Mouse (Mus musculus): ENCODE data around the gene Sco1. TPM values are rescaled to one million over a fixed set of nuclear protein-coding genes. Genes with fewer than 3 reads are reported as not detected.
"Not testable (repeated sequence)": the region's sequence is repeated elsewhere in the genome, so short reads cannot be mapped to it uniquely, and the experiment has no call there.

Gene Sco1
- polyA plus RNA-seq, 1 experiment from 2014 or later, result 16.5 TPM

DNA sequence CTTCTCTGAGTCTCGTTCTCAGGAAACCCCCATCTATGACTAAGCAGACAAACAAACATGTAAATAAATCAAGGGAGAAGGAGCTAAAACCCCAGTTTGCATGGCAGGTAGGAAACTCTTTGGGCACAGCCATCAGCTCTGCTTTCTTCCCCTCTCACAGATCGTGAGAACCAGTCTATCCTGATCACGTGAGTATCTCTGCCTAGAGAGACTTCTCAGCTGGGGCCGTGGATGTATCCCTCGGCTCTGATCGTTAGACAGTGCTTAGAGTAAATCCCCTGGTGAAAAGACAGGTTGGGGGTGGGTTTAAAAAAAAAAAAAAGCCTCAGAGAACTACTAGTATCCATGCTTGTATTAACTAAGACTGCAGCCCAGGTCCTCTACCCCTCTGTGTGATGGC is 30.8 kb downstream of the Sco1 start:
- WGBS, result 67% methylated on average over 6 of the region's 6 CpGs
- H3K4me1 ChIP-seq (ENCODE audit: control insufficient read depth, insufficient read depth, low read length), result 0 out of 2 replicates have a peak, but pooled peaks cover 3% of the 10 kb centered on the region

DNA sequence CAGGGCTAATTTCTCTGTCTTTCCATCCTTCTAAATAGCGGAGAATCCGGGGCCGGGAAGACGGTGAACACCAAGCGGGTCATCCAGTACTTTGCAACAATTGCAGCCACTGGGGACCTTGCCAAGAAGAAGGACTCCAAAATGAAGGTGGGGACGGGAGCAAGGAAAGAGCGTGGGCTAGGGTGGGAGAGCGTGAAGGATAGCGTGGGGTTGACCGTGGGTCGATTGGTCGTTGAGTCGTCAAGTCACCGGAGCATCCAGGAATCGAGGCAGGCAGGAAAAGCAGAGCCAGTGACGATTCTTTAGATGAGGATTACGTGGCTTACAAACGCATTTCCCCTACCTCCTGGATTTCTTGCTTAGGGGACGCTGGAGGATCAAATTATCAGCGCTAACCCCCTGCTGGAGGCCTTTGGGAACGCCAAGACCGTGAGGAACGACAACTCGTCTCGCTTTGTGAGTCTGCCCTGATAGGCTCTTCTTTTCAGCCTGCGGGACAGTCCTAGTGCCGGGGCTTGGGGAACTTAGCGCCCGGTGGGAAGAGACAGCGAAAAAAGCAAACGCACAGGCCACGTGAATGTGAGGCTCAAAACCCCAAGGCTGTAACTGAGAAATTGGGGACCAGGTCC is 31.4 kb downstream of the Sco1 start:
- Histone ChIP-seq H3K4me2 (replicated peaks; ENCODE audit: low read depth, low read length) (no peak overlapping the region), H3K36me3 (ENCODE audit: control insufficient read depth, insufficient read depth, low read length) (no peaks in the 10 kb centered on the region), H3K4me3 (ENCODE audit: low read depth, low read length) (no peak overlapping the region), H3K27ac (ENCODE audit: low read length) (no peak overlapping the region), H3K9me3 (ENCODE audit: control insufficient read depth, low read depth, low read length) (no peaks in the 10 kb centered on the region), H3K27me3 (ENCODE audit: control insufficient read depth, insufficient read depth, low read length) (0 out of 2 replicates have a peak, but pooled peaks cover 2% of the 10 kb centered on the region), H3K9ac (replicated peaks; ENCODE audit: low read depth, low read length) (no peak overlapping the region), H3K4me1 (ENCODE audit: control insufficient read depth, insufficient read depth, low read length) (0 out of 2 replicates have a peak, but pooled peaks cover 3% of the 10 kb centered on the region)
- WGBS, result 38% methylated on average over 32 of the region's 32 CpGs
- no peak for ATAC-seq (ENCODE audit: insufficient number of reproducible peaks, insufficient read depth, low FRiP score, low read depth)

More for the DNA sequence above, 30.8 kb downstream of the Sco1 start:
- Histone ChIP-seq H3K4me2 (replicated peaks; ENCODE audit: low read depth, low read length) (no peak overlapping the region), H3K27me3 (ENCODE audit: control insufficient read depth, insufficient read depth, low read length) (0 out of 2 replicates have a peak, but pooled peaks cover 2% of the 10 kb centered on the region), H3K9ac (replicated peaks; ENCODE audit: low read depth, low read length) (no peak overlapping the region), H3K36me3 (ENCODE audit: control insufficient read depth, insufficient read depth, low read length) (no peaks in the 10 kb centered on the region), H3K27ac (ENCODE audit: low read length) (no peak overlapping the region), H3K9me3 (ENCODE audit: control insufficient read depth, low read depth, low read length) (no peaks in the 10 kb centered on the region), H3K4me3 (ENCODE audit: low read depth, low read length) (no peak overlapping the region)
- ATAC-seq (ENCODE audit: insufficient number of reproducible peaks, insufficient read depth, low FRiP score, low read depth), result no peak

DNA sequence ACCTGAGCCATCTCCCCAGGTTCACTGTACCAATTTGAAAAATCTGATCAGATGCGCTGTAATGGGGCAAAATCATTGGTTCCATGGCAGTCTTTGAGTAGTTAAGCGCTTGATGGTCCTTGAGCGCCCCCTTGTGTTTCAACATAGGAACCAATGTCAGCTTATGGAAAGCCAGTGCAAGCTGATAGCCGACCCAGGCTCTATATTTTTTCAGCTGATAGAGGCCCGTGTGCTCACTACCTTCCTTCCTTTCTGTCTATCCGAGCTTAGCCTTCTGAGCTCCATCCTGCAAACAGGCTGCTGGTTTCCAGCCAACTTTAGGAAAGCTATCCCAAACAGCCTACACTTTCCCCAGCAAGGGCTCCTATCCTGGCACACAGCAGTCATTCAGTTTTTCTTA is 33.0 kb downstream of the Sco1 start:
- H3K4me1 ChIP-seq (ENCODE audit: control insufficient read depth, insufficient read depth, low read length), result 0 out of 2 replicates have a peak, but pooled peaks cover 3% of the 10 kb centered on the region
- H3K4me3 ChIP-seq (ENCODE audit: low read depth, low read length), result no peak overlapping the region
- no peak overlapping the region for H3K4me2 ChIP-seq (replicated peaks; ENCODE audit: low read depth, low read length)
- WGBS, result 6% methylated on average over 6 of the region's 6 CpGs
- no peaks in the 10 kb centered on the region for H3K9me3 ChIP-seq (ENCODE audit: control insufficient read depth, low read depth, low read length)
- 0 out of 2 replicates have a peak, but pooled peaks have one; percentile 15 for ATAC-seq (ENCODE audit: insufficient number of reproducible peaks, insufficient read depth, low FRiP score, low read depth)
- no peak overlapping the region for H3K27ac ChIP-seq (ENCODE audit: low read length)
- 0 out of 2 replicates have a peak, but pooled peaks cover 2% of the 10 kb centered on the region for H3K27me3 ChIP-seq (ENCODE audit: control insufficient read depth, insufficient read depth, low read length)
- H3K36me3 ChIP-seq (ENCODE audit: control insufficient read depth, insufficient read depth, low read length), result no peaks in the 10 kb centered on the region
- no peak overlapping the region; the same call in 1 of the 2 replicates for H3K9ac ChIP-seq (replicated peaks; ENCODE audit: low read depth, low read length)

DNA sequence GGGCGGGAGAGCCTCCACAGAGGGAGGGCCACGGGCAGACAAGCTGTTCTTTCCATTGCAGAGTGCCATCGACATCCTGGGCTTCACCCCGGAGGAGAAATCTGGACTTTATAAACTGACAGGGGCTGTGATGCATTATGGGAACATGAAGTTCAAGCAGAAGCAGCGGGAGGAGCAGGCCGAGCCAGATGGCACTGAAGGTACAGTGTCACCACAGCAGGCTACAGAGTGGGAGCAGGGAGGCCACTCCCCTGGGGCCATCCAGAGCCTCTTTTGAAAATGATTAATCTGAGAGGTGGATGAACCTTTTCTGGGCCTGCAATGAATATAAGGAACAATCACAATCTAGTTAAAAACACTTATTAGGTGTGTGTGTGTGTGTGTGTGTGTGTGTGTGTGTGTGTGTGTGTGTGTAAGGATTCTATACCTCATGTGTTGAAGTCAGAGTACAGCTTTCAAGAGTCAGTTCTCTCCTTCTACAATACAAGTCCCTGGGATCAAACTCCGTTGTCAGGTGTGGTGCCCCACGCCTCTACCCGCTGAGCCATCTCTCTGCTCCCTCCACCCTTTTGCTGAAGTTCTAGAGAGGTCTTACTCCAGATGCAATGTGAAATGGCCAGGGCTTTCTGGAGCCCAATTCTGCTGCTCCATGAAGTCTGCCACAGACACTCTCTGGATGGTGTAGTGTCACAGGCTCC is 34.1 kb downstream of the Sco1 start:
- no peaks in the 10 kb centered on the region for H3K36me3 ChIP-seq (ENCODE audit: control insufficient read depth, insufficient read depth, low read length)
- no peak overlapping the region for H3K27ac ChIP-seq (ENCODE audit: low read length)
- no peak overlapping the region for H3K9ac ChIP-seq (replicated peaks; ENCODE audit: low read depth, low read length)
- 0 out of 2 replicates have a peak, but pooled peaks cover 2% of the 10 kb centered on the region for H3K27me3 ChIP-seq (ENCODE audit: control insufficient read depth, insufficient read depth, low read length)
- no peak overlapping the region for H3K4me3 ChIP-seq (ENCODE audit: low read depth, low read length)
- H3K4me2 ChIP-seq (replicated peaks; ENCODE audit: low read depth, low read length), result no peak overlapping the region
- WGBS, result 42% methylated on average over 9 of the region's 9 CpGs
- no peaks in the 10 kb centered on the region for H3K9me3 ChIP-seq (ENCODE audit: control insufficient read depth, low read depth, low read length)
- ATAC-seq (ENCODE audit: insufficient number of reproducible peaks, insufficient read depth, low FRiP score, low read depth), result no peak
- H3K4me1 ChIP-seq (ENCODE audit: control insufficient read depth, insufficient read depth, low read length), result no peaks in the 10 kb centered on the region

DNA sequence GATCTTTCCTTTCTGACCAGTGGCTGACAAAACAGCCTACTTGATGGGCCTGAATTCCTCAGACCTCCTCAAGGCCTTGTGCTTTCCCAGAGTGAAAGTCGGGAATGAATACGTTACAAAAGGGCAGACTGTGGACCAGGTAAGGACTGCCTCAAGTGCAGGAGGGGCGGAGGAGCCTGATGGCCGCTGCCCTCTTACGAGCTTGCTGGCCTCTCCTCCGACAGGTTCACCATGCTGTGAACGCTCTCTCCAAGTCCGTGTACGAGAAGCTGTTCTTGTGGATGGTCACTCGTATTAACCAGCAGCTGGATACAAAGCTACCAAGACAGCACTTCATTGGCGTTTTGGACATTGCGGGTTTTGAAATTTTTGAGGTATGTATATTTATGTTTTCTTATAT is 34.8 kb downstream of the Sco1 start:
- WGBS, result 84% methylated on average over 12 of the region's 12 CpGs
- no peak overlapping the region for H3K27ac ChIP-seq (ENCODE audit: low read length)
- H3K4me2 ChIP-seq (replicated peaks; ENCODE audit: low read depth, low read length), result no peak overlapping the region
- no peaks in the 10 kb centered on the region for H3K9me3 ChIP-seq (ENCODE audit: control insufficient read depth, low read depth, low read length)
- no peak overlapping the region for H3K9ac ChIP-seq (replicated peaks; ENCODE audit: low read depth, low read length)
- H3K4me1 ChIP-seq (ENCODE audit: control insufficient read depth, insufficient read depth, low read length), result no peaks in the 10 kb centered on the region
- H3K36me3 ChIP-seq (ENCODE audit: control insufficient read depth, insufficient read depth, low read length), result no peaks in the 10 kb centered on the region
- no peak overlapping the region for H3K4me3 ChIP-seq (ENCODE audit: low read depth, low read length)
- 0 out of 2 replicates have a peak, but pooled peaks cover 2% of the 10 kb centered on the region for H3K27me3 ChIP-seq (ENCODE audit: control insufficient read depth, insufficient read depth, low read length)
- no peak for ATAC-seq (ENCODE audit: insufficient number of reproducible peaks, insufficient read depth, low FRiP score, low read depth)

DNA sequence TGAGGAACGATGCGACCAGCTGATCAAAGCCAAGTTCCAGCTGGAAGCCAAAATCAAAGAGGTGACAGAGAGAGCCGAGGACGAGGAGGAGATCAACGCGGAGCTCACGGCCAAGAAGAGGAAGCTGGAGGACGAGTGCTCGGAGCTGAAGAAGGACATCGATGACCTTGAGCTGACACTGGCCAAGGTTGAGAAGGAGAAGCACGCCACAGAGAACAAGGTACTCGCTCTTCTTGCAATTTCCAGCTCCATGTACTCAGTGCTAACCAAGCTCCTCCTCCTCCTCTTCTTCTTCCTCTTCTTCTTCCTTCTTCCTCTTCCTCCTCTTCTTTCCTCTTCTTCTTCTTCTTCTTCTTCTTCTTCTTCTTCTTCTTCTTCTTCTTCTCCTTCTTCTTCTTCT is 39.9 kb downstream of the Sco1 start:
- ATAC-seq (ENCODE audit: insufficient number of reproducible peaks, insufficient read depth, low FRiP score, low read depth); H3K4me1 ChIP-seq (ENCODE audit: control insufficient read depth, insufficient read depth, low read length); H3K36me3 ChIP-seq (ENCODE audit: control insufficient read depth, insufficient read depth, low read length); H3K9ac ChIP-seq (replicated peaks; ENCODE audit: low read depth, low read length); H3K27ac ChIP-seq (ENCODE audit: low read length); H3K4me2 ChIP-seq (replicated peaks; ENCODE audit: low read depth, low read length); H3K9me3 ChIP-seq (ENCODE audit: control insufficient read depth, low read depth, low read length); H3K27me3 ChIP-seq (ENCODE audit: control insufficient read depth, insufficient read depth, low read length); H3K4me3 ChIP-seq (ENCODE audit: low read depth, low read length): not testable (repeated sequence)
- 86% methylated on average over 12 of the region's 12 CpGs for WGBS

DNA sequence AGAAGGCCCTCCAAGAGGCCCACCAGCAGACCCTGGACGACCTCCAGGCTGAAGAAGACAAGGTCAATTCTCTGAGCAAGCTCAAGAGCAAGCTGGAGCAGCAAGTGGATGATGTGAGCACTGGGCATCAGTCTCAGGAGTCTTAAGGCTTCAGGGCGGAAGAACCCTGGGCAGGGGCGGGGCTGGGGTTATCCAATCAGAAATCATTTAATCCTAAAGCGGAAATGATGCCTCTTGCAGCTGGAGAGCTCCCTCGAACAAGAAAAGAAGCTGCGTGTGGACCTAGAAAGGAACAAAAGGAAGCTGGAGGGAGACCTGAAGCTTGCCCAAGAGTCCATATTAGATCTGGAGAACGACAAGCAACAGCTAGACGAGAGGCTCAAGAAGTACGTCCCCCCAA is 40.7 kb downstream of the Sco1 start:
- Histone ChIP-seq H3K9ac (replicated peaks; ENCODE audit: low read depth, low read length) (no peak overlapping the region), H3K36me3 (ENCODE audit: control insufficient read depth, insufficient read depth, low read length) (no peaks in the 10 kb centered on the region), H3K4me1 (ENCODE audit: control insufficient read depth, insufficient read depth, low read length) (no peaks in the 10 kb centered on the region), H3K27me3 (ENCODE audit: control insufficient read depth, insufficient read depth, low read length) (no peaks in the 10 kb centered on the region), H3K9me3 (ENCODE audit: control insufficient read depth, low read depth, low read length) (no peaks in the 10 kb centered on the region), H3K27ac (ENCODE audit: low read length) (no peak overlapping the region), H3K4me3 (ENCODE audit: low read depth, low read length) (no peak overlapping the region), H3K4me2 (replicated peaks; ENCODE audit: low read depth, low read length) (no peak overlapping the region)
- no peak for ATAC-seq (ENCODE audit: insufficient number of reproducible peaks, insufficient read depth, low FRiP score, low read depth)
- 75% methylated on average over 9 of the region's 9 CpGs for WGBS

DNA sequence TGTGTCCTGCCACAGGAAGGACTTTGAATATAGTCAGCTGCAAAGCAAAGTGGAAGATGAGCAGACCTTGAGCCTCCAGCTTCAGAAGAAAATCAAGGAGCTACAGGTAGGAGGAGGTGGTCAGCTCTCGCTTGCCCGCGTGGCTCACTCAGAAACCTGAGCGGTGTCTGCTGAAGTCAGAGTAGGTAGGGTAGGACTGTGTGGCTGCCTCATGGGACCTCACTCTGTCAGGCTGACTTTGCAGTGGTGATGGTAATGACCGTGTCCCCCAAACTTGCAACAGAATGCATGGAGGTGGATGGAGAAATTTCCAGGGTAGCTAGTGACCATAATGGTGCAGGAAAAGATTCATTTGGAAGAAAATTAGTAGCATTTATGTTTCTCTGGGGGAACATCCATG is 41.2 kb downstream of the Sco1 start:
- H3K27me3 ChIP-seq (ENCODE audit: control insufficient read depth, insufficient read depth, low read length), result no peaks in the 10 kb centered on the region
- no peak for ATAC-seq (ENCODE audit: insufficient number of reproducible peaks, insufficient read depth, low FRiP score, low read depth)
- H3K4me2 ChIP-seq (replicated peaks; ENCODE audit: low read depth, low read length), result no peak overlapping the region
- no peak overlapping the region for H3K9ac ChIP-seq (replicated peaks; ENCODE audit: low read depth, low read length)
- H3K36me3 ChIP-seq (ENCODE audit: control insufficient read depth, insufficient read depth, low read length), result no peaks in the 10 kb centered on the region
- 93% methylated on average over 5 of the region's 5 CpGs for WGBS
- H3K27ac ChIP-seq (ENCODE audit: low read length), result no peak overlapping the region
- H3K4me1 ChIP-seq (ENCODE audit: control insufficient read depth, insufficient read depth, low read length), result no peaks in the 10 kb centered on the region
- no peaks in the 10 kb centered on the region for H3K9me3 ChIP-seq (ENCODE audit: control insufficient read depth, low read depth, low read length)
- H3K4me3 ChIP-seq (ENCODE audit: low read depth, low read length), result no peak overlapping the region
